Mouse (Mus musculus) midbrain, embryonic 16.5 days (tissue): ENCODE measurements around the gene Aoc3. TPM values are rescaled to one million over a fixed set of nuclear protein-coding genes. Genes with fewer than 3 reads are reported as not detected.

Experiments used
- ATAC-seq: fragments of 200-750 bp; cut with Nextera tagmentation; 2 replicates; pipeline ENCODE4 v1.8.0; 2017; ENCODE audit warnings: moderate TSS enrichment
- H3K27ac ChIP-seq: fragments of 300-500 bp; sonication (generic); 2 replicates; pipeline ENCODE4 v1.5.1; 2014; ENCODE audit warnings: mild to moderate bottlenecking, low read length, mixed read lengths
- H3K27me3 ChIP-seq: fragments of 300-500 bp; sonication (generic); 2 replicates; pipeline ENCODE4 v1.6.1; 2014; ENCODE audit warnings: low read depth, low read length, mixed read lengths; ENCODE audit not compliant: control insufficient read depth, insufficient read depth
- H3K36me3 ChIP-seq: fragments of 300-500 bp; sonication (generic); 2 replicates; pipeline ENCODE4 v1.6.1; 2014; ENCODE audit warnings: mild to moderate bottlenecking, low read length, moderate library complexity, mixed read lengths; ENCODE audit not compliant: control insufficient read depth, insufficient read depth
- H3K4me1 ChIP-seq: fragments of 300-500 bp; sonication (generic); 2 replicates; pipeline ENCODE4 v1.6.1; 2014; ENCODE audit warnings: mild to moderate bottlenecking, low read length, mixed read lengths; ENCODE audit not compliant: control insufficient read depth, insufficient read depth
- H3K4me2 ChIP-seq: fragments of 300-500 bp; sonication (generic); 2 replicates; pipeline ENCODE4 v1.6.1; 2014; ENCODE audit warnings: mild to moderate bottlenecking, low read length, mixed read lengths
- H3K4me3 ChIP-seq: fragments of 300-500 bp; sonication (generic); 2 replicates; pipeline ENCODE4 v1.5.1; 2014; ENCODE audit warnings: low read depth, mild to moderate bottlenecking, low read length, moderate library complexity, mixed read lengths
- H3K9ac ChIP-seq: fragments of 300-500 bp; sonication (generic); 2 replicates; pipeline ENCODE4 v1.6.1; 2014; ENCODE audit warnings: low read depth, low read length, mixed read lengths
- H3K9me3 ChIP-seq: fragments of 300-500 bp; sonication (generic); replicated peaks from 2 replicates; pipeline ENCODE4 v1.6.1; 2014; ENCODE audit warnings: mild to moderate bottlenecking, low read length, mixed read lengths; ENCODE audit not compliant: control insufficient read depth, poor library complexity, severe bottlenecking
- WGBS: fragments of 180-500 bp; shearing (Covaris S2); extraction: QIAGEN DNeasy Blood & Tissue Kit; methylation state at CpG from one replicate; pipeline ENCODE4 v1.1.7; 2014; 5-methylcytosine and 5-hydroxymethylcytosine counted together
- polyA plus RNA-seq: library from polyadenylated mRNA; unstranded; fragments of >200 nt; fragmentation: Nextera tagmentation; extraction: Ambion mirVana; gene quantifications from 2 replicates; pipeline ENCODE4 v1.2.1, GENCODE M21; 2015

Gene Aoc3
- polyA plus RNA-seq, 1 experiment from 2014 or later = 0.13 TPM

- ATAC-seq = peak; percentile 95
- H3K4me1 ChIP-seq = peaks cover 14% of the 10 kb centered on the region
- H3K27me3 ChIP-seq = no peaks in the 10 kb centered on the region
- H3K4me3 ChIP-seq = peak within 1 kb of the TSS; percentile 66
- 0 out of 2 replicates have a peak, but pooled peaks cover 4% of the 10 kb centered on the region for H3K36me3 ChIP-seq
- 6% methylated on average over 38 of the region's 39 CpGs for WGBS
- H3K9ac ChIP-seq = peak within 1 kb of the TSS; percentile 81
- H3K9me3 ChIP-seq = no peaks in the 10 kb centered on the region
- H3K27ac ChIP-seq = peak within 1 kb of the TSS; percentile 36
- H3K4me2 ChIP-seq = peak within 1 kb of the TSS; percentile 78
Observed at GRCm38 (mm10) chr11:101302004-101302798, 28.2 kb upstream of the Aoc3 start, which contains the start of gene Becn1. TSS of gene Becn1 (minus strand) at chr11:101302286.

GRCm38 (mm10) chr11:101307744-101308143 is 22.7 kb upstream of the Aoc3 start:
- Histone ChIP-seq H3K9me3 (no peaks in the 10 kb centered on the region), H3K9ac (no peak overlapping the region), H3K4me1 (no peaks in the 10 kb centered on the region), H3K27ac (no peak overlapping the region), H3K36me3 (no peaks in the 10 kb centered on the region), H3K4me3 (no peak overlapping the region), H3K27me3 (no peaks in the 10 kb centered on the region), H3K4me2 (no peak overlapping the region)
- ATAC-seq = no peak
- WGBS = 27% methylated on average over 5 of the region's 5 CpGs

- ATAC-seq = no peak
- no peak overlapping the region for H3K27ac ChIP-seq
- no peak overlapping the region for H3K9ac ChIP-seq
- no peak overlapping the region for H3K4me2 ChIP-seq
- H3K9me3 ChIP-seq = no peaks in the 10 kb centered on the region
- H3K4me1 ChIP-seq = no peaks in the 10 kb centered on the region; the same call in 1 of the 2 replicates
- WGBS = 88% methylated on average over 3 of the region's 3 CpGs
- H3K27me3 ChIP-seq = no peaks in the 10 kb centered on the region
- H3K4me3 ChIP-seq = no peak overlapping the region
- H3K36me3 ChIP-seq = no peaks in the 10 kb centered on the region
Observed at GRCm38 (mm10) chr11:101311083-101311482, 19.3 kb upstream of the Aoc3 start.

GRCm38 (mm10) chr11:101312150-101312549 is 18.3 kb upstream of the Aoc3 start:
- Histone ChIP-seq H3K9ac (no peak overlapping the region), H3K4me3 (no peak overlapping the region), H3K36me3 (no peaks in the 10 kb centered on the region)

GRCm38 (mm10) chr11:101314567-101314966 is 15.8 kb upstream of the Aoc3 start:
- Histone ChIP-seq H3K9me3 (no peaks in the 10 kb centered on the region), H3K9ac (no peak overlapping the region), H3K27ac (no peak overlapping the region), H3K4me1 (peaks cover 16% of the 10 kb centered on the region), H3K4me3 (no peak overlapping the region), H3K36me3 (peaks cover 3% of the 10 kb centered on the region), H3K4me2 (no peak overlapping the region), H3K27me3 (no peaks in the 10 kb centered on the region)
- ATAC-seq = no peak
- WGBS = 97% methylated on average over 1 of the region's 1 CpGs

More at GRCm38 (mm10) chr11:101312150-101312549, 18.3 kb upstream of the Aoc3 start:
- no peak overlapping the region for H3K4me2 ChIP-seq
- H3K27me3 ChIP-seq = no peaks in the 10 kb centered on the region
- peaks cover 5% of the 10 kb centered on the region for H3K4me1 ChIP-seq
- no peak for ATAC-seq
- H3K27ac ChIP-seq = no peak overlapping the region
- H3K9me3 ChIP-seq = no peaks in the 10 kb centered on the region
- WGBS = 68% methylated on average over 3 of the region's 3 CpGs

- Histone ChIP-seq H3K4me3 (peak overlapping the region; percentile 83), H3K36me3 (peaks cover 8% of the 10 kb centered on the region), H3K27me3 (no peaks in the 10 kb centered on the region), H3K4me1 (peaks cover 16% of the 10 kb centered on the region), H3K4me2 (peak overlapping the region; percentile 76), H3K27ac (peak overlapping the region; percentile 88), H3K9me3 (no peaks in the 10 kb centered on the region), H3K9ac (peak overlapping the region; percentile 88)
- 79% methylated on average over 8 of the region's 8 CpGs for WGBS
- 0 out of 2 replicates have a peak, but pooled peaks have one; percentile 44 for ATAC-seq
Observed at GRCm38 (mm10) chr11:101315082-101315650, 15.2 kb upstream of the Aoc3 start.

GRCm38 (mm10) chr11:101315665-101316500 is 14.5 kb upstream of the Aoc3 start, which contains the start of gene Psme3:
TSS of gene Psme3 (plus strand) at chr11:101316213.
- H3K4me2 ChIP-seq = peak within 1 kb of the TSS; percentile 96
- peaks cover 13% of the 10 kb centered on the region for H3K36me3 ChIP-seq
- peak within 1 kb of the TSS; percentile 88 for H3K27ac ChIP-seq
- H3K9ac ChIP-seq = peak within 1 kb of the TSS; percentile 88
- peaks cover 16% of the 10 kb centered on the region for H3K4me1 ChIP-seq
- under 1% methylated on average over 61 of the region's 62 CpGs for WGBS
- H3K9me3 ChIP-seq = no peaks in the 10 kb centered on the region
- peak; percentile 95 for ATAC-seq
- peak within 1 kb of the TSS; percentile 83 for H3K4me3 ChIP-seq
- H3K27me3 ChIP-seq = no peaks in the 10 kb centered on the region

- peak overlapping the region; percentile 88 for H3K9ac ChIP-seq
- peak; percentile 77 for ATAC-seq
Observed at GRCm38 (mm10) chr11:101316501-101316917, 13.9 kb upstream of the Aoc3 start.

More at GRCm38 (mm10) chr11:101316501-101316917, 13.9 kb upstream of the Aoc3 start:
- peak overlapping the region; percentile 83 for H3K4me3 ChIP-seq
- no peaks in the 10 kb centered on the region for H3K27me3 ChIP-seq
- WGBS = under 1% methylated on average over 17 of the region's 17 CpGs
- H3K4me1 ChIP-seq = peaks cover 16% of the 10 kb centered on the region
- H3K36me3 ChIP-seq = peaks cover 13% of the 10 kb centered on the region
- H3K4me2 ChIP-seq = peak overlapping the region; percentile 96
- peak overlapping the region; percentile 88 for H3K27ac ChIP-seq
- H3K9me3 ChIP-seq = no peaks in the 10 kb centered on the region
